Mouse (Mus musculus) E14TG2a.4 (cell line): ENCODE measurements around the gene Ercc2.

Experiments used
- H3K27me3 ChIP-seq: 2 replicates; pipeline ENCODE4 v1.6.1; 2014; ENCODE audit warnings: low read length, control low read depth; ENCODE audit not compliant: insufficient read depth
- H3K36me3 ChIP-seq: 2 replicates; pipeline ENCODE4 v1.6.1; 2014; ENCODE audit warnings: low read length, control low read depth; ENCODE audit not compliant: insufficient read depth
- H3K4me1 ChIP-seq: replicated peaks from 2 replicates; pipeline ENCODE4 v1.6.1; 2014; ENCODE audit warnings: low read depth, low read length, control low read depth
- H3K4me3 ChIP-seq: replicated peaks from 2 replicates; pipeline ENCODE4 v1.5.1; 2014; ENCODE audit warnings: mild to moderate bottlenecking, low read length
- H3K9me3 ChIP-seq: 2 replicates; pipeline ENCODE4 v1.6.1; 2014; ENCODE audit warnings: low read length, control low read depth
- CTCF ChIP-seq: conservative IDR thresholded peaks from 2 replicates; pipeline ENCODE4 v1.5.1; 2014; ENCODE audit warnings: low read length
- NANOG ChIP-seq: IDR thresholded peaks from 2 replicates; pipeline ENCODE4 v1.6.1; 2014; ENCODE audit warnings: borderline replicate concordance, low read length, mixed read lengths
- POU5F1 ChIP-seq: IDR thresholded peaks from 2 replicates; pipeline ENCODE4 v1.6.1; 2014; ENCODE audit warnings: low read length, borderline replicate concordance

Ercc2 gene

GRCm38 (mm10) chr7:19388699-19389413 lies 7.0 kb downstream of the Ercc2 start:
- no peaks in the 10 kb centered on the region for H3K9me3 ChIP-seq
- H3K27me3 ChIP-seq = no peaks in the 10 kb centered on the region
- TF ChIP-seq POU5F1 (no peak), NANOG (no peak), CTCF (no peak)
- no peak overlapping the region for H3K4me3 ChIP-seq
- H3K4me1 ChIP-seq = peaks cover 60% of the 10 kb centered on the region
- peaks cover 94% of the 10 kb centered on the region for H3K36me3 ChIP-seq

- H3K9me3 ChIP-seq = no peaks in the 10 kb centered on the region
- TF ChIP-seq CTCF = no peak
- H3K36me3 ChIP-seq = peaks cover 79% of the 10 kb centered on the region
- H3K27me3 ChIP-seq = no peaks in the 10 kb centered on the region
- H3K4me1 ChIP-seq = peaks cover 70% of the 10 kb centered on the region
- H3K4me3 ChIP-seq = peak overlapping the region; percentile 49
These were observed 12.7 kb downstream of the Ercc2 start for GRCm38 (mm10) chr7:19394484-19394883.

DNA sequence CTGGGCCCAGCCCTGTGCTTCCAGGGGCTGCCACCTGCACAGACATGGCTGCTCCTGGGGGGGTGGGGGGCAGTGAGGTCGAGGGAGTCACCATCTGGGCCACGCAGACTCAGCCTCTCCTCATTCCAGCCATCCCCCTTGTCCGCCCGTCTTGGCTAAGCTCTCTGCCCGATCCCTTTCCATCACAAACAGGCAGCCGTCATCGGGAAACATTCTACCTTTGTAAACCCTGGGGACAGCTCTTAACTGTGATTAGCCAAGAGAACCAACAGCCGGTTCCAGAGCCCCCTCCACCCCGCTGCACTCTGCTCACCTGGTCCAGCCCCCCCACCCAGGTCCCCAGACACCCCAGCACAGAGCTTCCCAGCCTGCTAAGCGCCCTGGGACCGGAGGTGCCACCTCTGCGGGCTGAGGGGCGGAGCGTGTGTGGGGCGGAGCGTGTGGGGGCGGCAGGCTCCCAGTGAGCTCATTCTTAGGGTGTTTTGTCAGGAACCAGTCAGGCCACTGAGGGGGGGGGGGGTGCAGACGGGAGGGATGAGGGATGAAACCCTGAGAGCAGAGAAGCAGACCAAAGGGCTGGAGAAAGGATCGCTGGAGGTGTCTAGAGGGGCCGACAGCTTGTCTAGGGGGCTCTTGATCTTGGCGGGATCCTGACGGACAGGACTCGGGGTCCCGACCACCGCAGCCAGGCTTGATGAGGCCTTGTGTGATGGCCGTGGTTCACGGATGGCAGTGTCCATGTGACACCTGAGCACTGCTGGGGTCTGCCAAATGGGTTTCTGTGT lies 17.9 kb downstream of the Ercc2 start:
- H3K9me3 ChIP-seq = no peaks in the 10 kb centered on the region
- H3K27me3 ChIP-seq = peaks cover 21% of the 10 kb centered on the region
- TF ChIP-seq CTCF (no peak), POU5F1 (no peak)
- peaks cover 62% of the 10 kb centered on the region for H3K4me1 ChIP-seq
- peak overlapping the region; percentile 76 for H3K4me3 ChIP-seq
- H3K36me3 ChIP-seq = peaks cover 28% of the 10 kb centered on the region

- Histone ChIP-seq H3K36me3 (peaks cover 16% of the 10 kb centered on the region), H3K9me3 (no peaks in the 10 kb centered on the region), H3K4me1 (peaks cover 55% of the 10 kb centered on the region), H3K27me3 (peaks cover 28% of the 10 kb centered on the region), H3K4me3 (no peak overlapping the region)
- TF ChIP-seq NANOG (no peak), CTCF (peak; percentile 76)
These were observed 19.1 kb downstream of the Ercc2 start for GRCm38 (mm10) chr7:19400946-19401345.

GRCm38 (mm10) chr7:19402535-19403112 lies 20.8 kb downstream of the Ercc2 start:
- Histone ChIP-seq H3K36me3 (peaks cover 1% of the 10 kb centered on the region), H3K4me3 (no peak overlapping the region), H3K4me1 (peaks cover 54% of the 10 kb centered on the region), H3K27me3 (peaks cover 32% of the 10 kb centered on the region), H3K9me3 (no peaks in the 10 kb centered on the region)
- TF ChIP-seq NANOG = no peak
- no peak for TF ChIP-seq CTCF
- no peak for TF ChIP-seq POU5F1

DNA sequence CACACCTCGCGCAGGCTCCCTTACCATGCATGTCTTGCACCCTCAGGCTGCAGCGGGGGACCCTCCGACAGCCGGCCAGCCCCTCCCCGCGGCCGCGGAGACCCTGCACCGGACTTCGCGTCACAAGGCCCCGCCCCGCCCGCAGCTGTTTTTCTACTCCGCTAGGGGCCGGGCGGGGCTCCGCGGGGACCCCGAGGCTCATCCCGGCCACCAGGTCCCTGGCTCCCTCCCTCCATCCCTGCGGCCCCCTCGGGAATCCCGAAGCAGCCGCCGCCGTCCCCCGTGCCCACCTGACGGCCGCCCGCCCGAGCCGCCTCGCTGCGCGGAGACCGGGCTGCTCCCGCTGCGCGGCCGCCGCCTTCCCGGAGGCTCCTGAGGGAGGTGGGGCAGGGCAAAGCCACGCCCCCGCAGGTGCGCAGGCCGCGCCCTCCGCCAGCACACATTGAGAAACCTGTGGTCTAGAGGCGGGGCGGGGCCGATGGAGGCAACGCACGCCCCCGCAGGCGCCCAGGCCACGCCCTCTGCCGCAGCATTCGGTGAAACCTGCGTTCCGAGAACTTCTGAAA lies 22.0 kb downstream of the Ercc2 start, which contains the start of gene Klc3:
Gene Klc3, minus strand, starts transcription at position 374 of the 566 bp plus-strand sequence.
- Histone ChIP-seq H3K27me3 (peaks cover 32% of the 10 kb centered on the region), H3K36me3 (no peaks in the 10 kb centered on the region), H3K4me1 (peaks cover 52% of the 10 kb centered on the region), H3K4me3 (peak within 1 kb of the TSS; percentile 89), H3K9me3 (no peaks in the 10 kb centered on the region)
- TF ChIP-seq CTCF (no peak), POU5F1 (no peak), NANOG (no peak)

- peak within 1 kb of the TSS; percentile 89 for H3K4me3 ChIP-seq
- TF ChIP-seq NANOG (no peak), POU5F1 (no peak), CTCF (no peak)
- peaks cover 46% of the 10 kb centered on the region for H3K4me1 ChIP-seq
- peaks cover 32% of the 10 kb centered on the region for H3K27me3 ChIP-seq
- H3K36me3 ChIP-seq = no peaks in the 10 kb centered on the region
- no peaks in the 10 kb centered on the region for H3K9me3 ChIP-seq
These were observed 22.7 kb downstream of the Ercc2 start, which contains the start of gene Ckm for GRCm38 (mm10) chr7:19404476-19404875. Gene Ckm (plus strand): TSS chr7:19404776.

DNA sequence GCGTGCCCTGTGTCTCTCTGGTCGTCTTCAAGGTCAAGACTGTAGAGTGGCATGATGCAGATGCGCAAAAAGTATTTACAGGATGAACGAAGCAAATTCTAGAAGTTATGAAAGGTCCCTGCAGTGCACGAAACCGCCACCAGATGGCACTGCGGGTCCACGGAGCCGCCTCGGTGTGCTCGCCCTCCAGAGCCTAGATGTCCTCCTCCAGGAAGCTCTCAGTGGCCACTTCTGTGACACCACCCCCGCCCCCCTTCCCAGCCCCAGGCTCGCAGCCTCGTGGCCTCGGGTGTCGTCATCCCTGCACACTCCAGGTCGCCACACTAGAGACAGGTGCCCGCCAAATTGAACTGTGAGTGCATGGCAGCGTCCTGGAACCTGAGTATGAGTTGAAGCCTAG lies 23.6 kb downstream of the Ercc2 start:
- H3K36me3 ChIP-seq = no peaks in the 10 kb centered on the region
- no peaks in the 10 kb centered on the region for H3K9me3 ChIP-seq
- TF ChIP-seq NANOG = no peak
- TF ChIP-seq CTCF = peak; percentile 67
- H3K27me3 ChIP-seq = peaks cover 34% of the 10 kb centered on the region
- peaks cover 44% of the 10 kb centered on the region for H3K4me1 ChIP-seq
- H3K4me3 ChIP-seq = peak overlapping the region; percentile 41; the same call in 1 of the 2 replicates
